In genomic region chr5:27203131-27203530, GRCm38 (mm10) we compare ENCODE assay signal across 21 mouse cellular contexts.
DNase-seq lines count a peak whose midpoint lies in the region; ATAC-seq and TF ChIP-seq lines count a peak whose summit lies in the region.
"Had no signal": no experiment of that assay in that cellular context is flagged by ENCODE, and none has a peak within 500 bp of the region (broad histone marks: within the 10 kb centered on the region; RNA-seq: fewer than 3 reads in every experiment).

No protein-coding gene starts in this region.

- no peak overlapping the region for H3K4me2 ChIP-seq in midbrain, embryonic 14.5 days (ENCODE audit: low read length)
- H3K4me2 ChIP-seq: embryonic facial prominence, embryonic 13.5 days; forebrain, embryonic 15.5 days; midbrain, embryonic 13.5 days; neural tube, embryonic 13.5 days had no signal

- 0 out of 2 replicates have a peak overlapping the region, but pooled peaks have one; percentile 17 for H3K27ac ChIP-seq in cortical plate, adult 2 months (ENCODE audit: insufficient read depth, low read length)
- no peak overlapping the region for H3K27ac ChIP-seq in midbrain, embryonic 14.5 days (replicated peaks; ENCODE audit: low read depth, low read length)
- H3K27ac ChIP-seq: embryonic facial prominence, embryonic 13.5 days; forebrain, embryonic 15.5 days; hindbrain, embryonic 10.5 days; kidney, postnatal 0 days; liver, embryonic 14.5 days; midbrain, embryonic 13.5 days; neural tube, embryonic 13.5 days had no signal

- H3K4me3 ChIP-seq in cortical plate, adult 2 months (ENCODE audit: insufficient read depth, low read length): no peak overlapping the region
- no peak overlapping the region for H3K4me3 ChIP-seq in midbrain, embryonic 14.5 days (replicated peaks; ENCODE audit: low read depth, low read length)
- H3K4me3 ChIP-seq: embryonic facial prominence, embryonic 13.5 days; forebrain, embryonic 15.5 days; hindbrain, embryonic 10.5 days; midbrain, embryonic 13.5 days; neural tube, embryonic 13.5 days had no signal

- no peaks in the 10 kb centered on the region for H3K36me3 ChIP-seq in midbrain, embryonic 14.5 days (ENCODE audit: control insufficient read depth, insufficient read depth, low read length)
- H3K36me3 ChIP-seq: embryonic facial prominence, embryonic 13.5 days; forebrain, embryonic 15.5 days; hindbrain, embryonic 10.5 days; midbrain, embryonic 13.5 days; neural tube, embryonic 13.5 days had no signal

- TF ChIP-seq CTCF in cortical plate, adult 2 months (IDR thresholded peaks at IDR 0.05; ENCODE audit: extremely low read depth, insufficient read depth, low read length): no peak

- peaks cover 13% of the 10 kb centered on the region for H3K4me1 ChIP-seq in cortical plate, adult 2 months (ENCODE audit: control insufficient read depth, insufficient read depth, low read length)
- no peaks in the 10 kb centered on the region for H3K4me1 ChIP-seq in midbrain, embryonic 14.5 days (ENCODE audit: control insufficient read depth, insufficient read depth, low read length)
- H3K4me1 ChIP-seq: embryonic facial prominence, embryonic 13.5 days; forebrain, embryonic 15.5 days; hindbrain, embryonic 10.5 days; midbrain, embryonic 13.5 days; neural tube, embryonic 13.5 days had no signal

- H3K9ac ChIP-seq in midbrain, embryonic 14.5 days (replicated peaks; ENCODE audit: low read length): no peak overlapping the region
- H3K9ac ChIP-seq: embryonic facial prominence, embryonic 13.5 days; forebrain, embryonic 15.5 days; liver, embryonic 14.5 days; midbrain, embryonic 13.5 days; neural tube, embryonic 13.5 days had no signal

- H3K27me3 ChIP-seq in midbrain, embryonic 14.5 days (ENCODE audit: control insufficient read depth, insufficient read depth, low read length): no peaks in the 10 kb centered on the region
- H3K27me3 ChIP-seq: embryonic facial prominence, embryonic 13.5 days; forebrain, embryonic 15.5 days; midbrain, embryonic 13.5 days; neural tube, embryonic 13.5 days; Patski had no signal

- DNase-seq in cerebellum, postnatal 4 days (ENCODE audit: low spot score in 2 of 2): no peak
- peak; percentile 52 for DNase-seq in cerebellum, adult 8-10 months
- DNase-seq in layer of hippocampus, postnatal 10 days (ENCODE audit: low spot score in 2 of 2): peak; percentile 52 to 55
- DNase-seq in urinary bladder, postnatal 4 days (ENCODE audit: low spot score in 2 of 2): no peak
- no peak for DNase-seq in Muller cell, postnatal 12 days (ENCODE audit: inconsistent ontology term)
- DNase-seq in midbrain, embryonic 14.5 days: no peak
- DNase-seq: adrenal gland, postnatal 14 days; gastrocnemius, postnatal 36 days; kidney, adult 18-20 months; thymus, postnatal 4 days had no signal

- H3K9me3 ChIP-seq in midbrain, embryonic 14.5 days (ENCODE audit: control insufficient read depth, low read length): no peaks in the 10 kb centered on the region
- H3K9me3 ChIP-seq: embryonic facial prominence, embryonic 13.5 days; forebrain, embryonic 15.5 days; hindbrain, embryonic 10.5 days; midbrain, embryonic 13.5 days; neural tube, embryonic 13.5 days had no signal

- ATAC-seq in cerebellum, adult (ENCODE audit: insufficient number of reproducible peaks, low FRiP score, low TSS enrichment): peak; percentile 79
- no peak for ATAC-seq in midbrain, embryonic 14.5 days (ENCODE audit: low FRiP score, low TSS enrichment)
- ATAC-seq: activated CD4-positive, CD25-positive, alpha-beta regulatory T cell, adult 4 months; forebrain, embryonic 15.5 days; midbrain, embryonic 13.5 days; Patski had no signal

- TF ChIP-seq POLR2A in cortical plate, adult 2 months (IDR thresholded peaks at IDR 0.05; ENCODE audit: extremely low read depth, insufficient read depth, low read length): no peak

Comparison
In these comparisons a context has a peak if more than half of its experiments do, and no peak if none do; other contexts are left out.
1. DNase-seq: peak in cerebellum, adult 8-10 months (single experiment) and layer of hippocampus, postnatal 10 days (2 of 2); none in cerebellum, postnatal 4 days (0 of 2), urinary bladder, postnatal 4 days (0 of 2), Muller cell, postnatal 12 days (single experiment) and midbrain, embryonic 14.5 days (single experiment).